Mouse (Mus musculus) brain, embryonic 14.5 days (tissue): ENCODE results near the gene Olfr1093. TPM values are rescaled to one million over a fixed set of nuclear protein-coding genes. Genes with fewer than 3 reads are reported as not detected.

ENCODE experiments used
- DNase-seq: peaks from one replicate; pipeline ENCODE4 v3.0.0-alpha.2; 2011; ENCODE audit warnings: low read depth
- CTCF ChIP-seq: fragments of 200-500 bp; IDR thresholded peaks from 2 replicates; pipeline ENCODE4 v1.5.1; 2012; ENCODE audit warnings: inconsistent platforms, mild to moderate bottlenecking, moderate library complexity, borderline replicate concordance; ENCODE audit not compliant: insufficient read depth, insufficient read length; ENCODE audit errors: extremely low read depth
- POLR2A ChIP-seq: fragments of 200-500 bp; IDR thresholded peaks from 2 replicates; pipeline ENCODE4 v1.6.1; 2012; ENCODE audit warnings: mild to moderate bottlenecking, inconsistent platforms, borderline replicate concordance; ENCODE audit not compliant: poor library complexity, insufficient read depth, insufficient read length, severe bottlenecking; ENCODE audit errors: extremely low read depth
- polyA plus RNA-seq: library from polyadenylated mRNA; depleted of rRNA; stranded (reverse); fragments of >200 nt; gene quantifications from 2 replicates; pipeline ENCODE4 v1.2.3, GENCODE M21; 2012; rRNA removed

The Olfr1093 gene
- polyA plus RNA-seq = not detected in 2 replicates

DNA sequence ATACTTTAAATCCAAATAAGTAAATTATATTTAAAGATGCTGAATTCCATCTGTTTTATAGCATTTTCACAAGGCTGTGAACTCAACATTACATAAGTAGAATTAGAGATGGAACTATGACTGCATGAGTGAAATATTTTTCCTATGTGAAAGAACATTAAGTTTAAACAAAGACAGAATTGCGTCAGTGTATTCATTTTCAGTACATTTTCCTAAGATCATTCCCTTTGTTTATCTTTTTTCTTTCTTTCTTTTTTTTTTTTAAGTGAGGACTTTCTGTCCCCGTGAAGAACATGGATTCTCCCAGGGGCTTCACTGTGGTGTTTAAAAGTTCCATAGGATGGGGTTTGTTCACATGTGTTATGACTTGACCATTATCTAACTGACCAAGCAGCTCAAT, at the start of gene Olfr1093:
Gene Olfr1093 (plus strand): TSS at position 301 of the 400 bp plus-strand sequence.
- DNase-seq = no peak
- TF ChIP-seq CTCF (no peak), POLR2A (no peak)

DNA sequence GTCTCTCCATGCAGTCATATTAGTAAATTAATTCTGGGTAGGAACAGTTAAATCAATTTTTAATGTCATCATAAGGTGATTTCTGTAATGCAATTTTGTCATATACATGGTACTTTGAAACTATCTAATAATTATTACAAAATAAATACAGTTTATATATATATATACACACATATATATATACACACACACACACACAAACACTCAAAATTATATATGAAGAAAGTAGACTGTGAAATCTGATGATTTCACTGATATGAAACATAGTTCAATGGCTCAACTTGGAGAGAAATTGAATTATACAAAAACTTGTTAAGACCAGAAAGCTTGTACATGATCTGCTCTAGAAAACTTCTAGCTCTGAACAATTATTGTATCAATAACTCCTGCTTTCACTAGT, 48.7 kb upstream of the Olfr1093 start, which contains the start of gene Olfr1089:
Gene Olfr1089 (minus strand): TSS at position 101 of the 400 bp plus-strand sequence.
- TF ChIP-seq POLR2A (no peak), CTCF (no peak)
- DNase-seq = no peak

- no peak for TF ChIP-seq POLR2A
- no peak for TF ChIP-seq CTCF
- no peak for DNase-seq
These were observed 23.4 kb upstream of the Olfr1093 start, which contains the start of gene Olfr1090 for GRCm38 (mm10) chr2:86758893-86759292. Olfr1090 (minus strand) TSS chr2:86758993.

- no peak for DNase-seq
These were observed 21.2 kb upstream of the Olfr1093 start for GRCm38 (mm10) chr2:86761050-86761449.

GRCm38 (mm10) chr2:86809918-86810317, 27.6 kb downstream of the Olfr1093 start, which contains the start of gene Olfr141:
Olfr141 (minus strand) TSS chr2:86810018.
- no peak for DNase-seq
- TF ChIP-seq CTCF (no peak), POLR2A (no peak)

More at GRCm38 (mm10) chr2:86761050-86761449, 21.2 kb upstream of the Olfr1093 start:
- no peak for TF ChIP-seq POLR2A
- TF ChIP-seq CTCF = no peak

DNA sequence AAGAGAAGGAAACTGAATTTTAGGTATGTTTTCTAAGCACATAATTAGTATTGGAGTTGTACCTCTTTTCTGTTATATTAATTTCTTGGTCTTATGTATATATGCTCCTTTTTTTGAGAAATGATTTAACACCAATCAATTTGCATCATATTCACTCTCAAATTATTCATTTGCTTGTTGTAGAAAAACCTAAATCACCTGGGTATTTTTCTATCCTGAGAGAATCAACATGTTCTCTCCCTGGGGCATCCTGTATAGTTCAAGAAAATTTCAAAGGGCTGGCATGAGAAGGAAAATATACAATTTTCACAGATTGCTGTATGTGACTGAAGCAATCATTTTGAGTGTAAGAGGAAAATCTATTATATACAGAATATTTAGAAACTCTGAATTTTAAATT, 42.1 kb downstream of the Olfr1093 start, which contains the start of gene Olfr1094:
Gene Olfr1094 (plus strand): TSS at position 301 of the 400 bp plus-strand sequence.
- TF ChIP-seq CTCF = no peak
- TF ChIP-seq POLR2A = no peak
- no peak for DNase-seq

Other genes with a start within 250 kb of the Olfr1093 start
- not detected in 2 replicates for gene Olfr1079, start 240.0 kb upstream of the Olfr1093 start, polyA plus RNA-seq
- not detected in 2 replicates for gene Olfr1080, start 224.2 kb upstream of the Olfr1093 start, polyA plus RNA-seq
- not detected in 2 replicates for gene Olfr1082, start 183.5 kb upstream of the Olfr1093 start, polyA plus RNA-seq
- gene Olfr1084, start 142.8 kb upstream of the Olfr1093 start, polyA plus RNA-seq = not detected in 2 replicates
- not detected in 2 replicates for gene Olfr1085, start 120.5 kb upstream of the Olfr1093 start, polyA plus RNA-seq
- gene Olfr1086, start 102.4 kb upstream of the Olfr1093 start, polyA plus RNA-seq = not detected in 2 replicates
- gene Olfr1087, start 84.1 kb upstream of the Olfr1093 start, polyA plus RNA-seq = not detected in 2 replicates
- gene Olfr1089, start 48.8 kb upstream of the Olfr1093 start, polyA plus RNA-seq = not detected in 2 replicates
- not detected in 2 replicates for gene Olfr1090, start 23.5 kb upstream of the Olfr1093 start, polyA plus RNA-seq
- not detected in 2 replicates for gene Olfr141, start 27.5 kb downstream of the Olfr1093 start, polyA plus RNA-seq
- gene Olfr1094, start 42.2 kb downstream of the Olfr1093 start, polyA plus RNA-seq = not detected in 2 replicates
- not detected in 2 replicates for gene Olfr1095, start 69.2 kb downstream of the Olfr1093 start, polyA plus RNA-seq
- not detected in 2 replicates for gene Gm13723, start 92.3 kb downstream of the Olfr1093 start, polyA plus RNA-seq
- gene Olfr1097, start 109.7 kb downstream of the Olfr1093 start, polyA plus RNA-seq = not detected in 2 replicates
- not detected in 2 replicates for gene Olfr1098, start 142.1 kb downstream of the Olfr1093 start, polyA plus RNA-seq
- not detected in 2 replicates for gene Olfr1099, start 178.2 kb downstream of the Olfr1093 start, polyA plus RNA-seq
- not detected in 2 replicates for gene Olfr1100, start 197.5 kb downstream of the Olfr1093 start, polyA plus RNA-seq
- gene Olfr1101, start 208.7 kb downstream of the Olfr1093 start, polyA plus RNA-seq = not detected in 2 replicates
- gene Olfr1102, start 215.9 kb downstream of the Olfr1093 start, polyA plus RNA-seq = not detected in 2 replicates
- not detected in 2 replicates for gene Olfr1104, start 244.6 kb downstream of the Olfr1093 start, polyA plus RNA-seq